Mouse (Mus musculus) embryonic fibroblast, embryonic 13.5 days (primary cell): ENCODE measurements around the gene Kmt5a. TPM values are rescaled to one million over a fixed set of nuclear protein-coding genes. Genes with fewer than 3 reads are reported as not detected.
"Not testable (repeated sequence)": the region's sequence is repeated elsewhere in the genome, so short reads cannot be mapped to it uniquely, and the experiment has no call there.

Source experiments
- H3K27ac ChIP-seq: 2 replicates; pipeline ENCODE4 v1.5.1; 2012; ENCODE audit warnings: low read length, control low read depth, inconsistent platforms; ENCODE audit not compliant: insufficient read depth
- H3K4me1 ChIP-seq: 2 replicates; pipeline ENCODE4 v1.6.1; 2011; ENCODE audit warnings: low read length; ENCODE audit not compliant: control insufficient read depth, insufficient read depth
- H3K4me3 ChIP-seq: 2 replicates; pipeline ENCODE4 v1.5.1; 2011; ENCODE audit warnings: mild to moderate bottlenecking, control low read depth, low read length; ENCODE audit not compliant: insufficient read depth
- CTCF ChIP-seq: IDR thresholded peaks from 2 replicates; pipeline ENCODE4 v1.5.1; 2011; ENCODE audit warnings: mild to moderate bottlenecking, control low read depth, low read length, moderate library complexity, borderline replicate concordance; ENCODE audit not compliant: insufficient read depth
- POLR2A ChIP-seq: IDR thresholded peaks from 2 replicates; pipeline ENCODE4 v1.6.1; 2011; ENCODE audit warnings: low read depth, mild to moderate bottlenecking, control low read depth, low read length, moderate library complexity
- polyA plus RNA-seq: library from polyadenylated mRNA; stranded (reverse); fragments of >200 nt; gene quantifications from 2 replicates; pipeline ENCODE4 v1.2.4, GENCODE M21; 2011; ENCODE audit warnings: low read depth; ENCODE audit not compliant: missing spikeins, insufficient read length

Gene Kmt5a
- polyA plus RNA-seq, 1 experiment = 94.2 TPM

DNA sequence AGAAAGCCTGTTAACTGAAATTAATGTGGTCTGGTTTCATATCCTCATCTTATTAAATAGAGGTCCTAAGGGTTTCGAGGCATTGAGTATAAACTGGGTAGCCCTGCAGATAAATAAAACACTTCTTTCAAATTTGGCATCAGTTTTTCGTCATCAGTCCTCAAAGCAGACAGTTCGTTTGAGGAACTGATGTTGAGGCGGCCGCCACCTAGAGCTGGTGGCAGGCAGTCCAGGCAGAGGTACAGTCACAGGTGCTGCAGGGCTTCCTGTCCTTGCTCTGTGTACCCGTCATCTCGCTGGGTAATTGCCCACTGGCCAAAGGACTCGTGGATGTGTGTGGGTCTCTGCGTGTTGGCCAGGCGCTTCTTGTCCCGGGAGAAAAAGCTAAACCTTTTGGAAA lies 53.7 kb downstream of the Kmt5a start:
- H3K27ac ChIP-seq = no peak overlapping the region
- H3K4me1 ChIP-seq = peaks cover 9% of the 10 kb centered on the region
- TF ChIP-seq CTCF = no peak
- H3K4me3 ChIP-seq = no peak overlapping the region

GRCm38 (mm10) chr5:124495547-124495946 lies 55.8 kb downstream of the Kmt5a start:
- Histone ChIP-seq H3K4me3 (no peak overlapping the region), H3K27ac (no peak overlapping the region), H3K4me1 (no peaks in the 10 kb centered on the region)
- TF ChIP-seq CTCF (no peak), POLR2A (no peak)

- H3K27ac ChIP-seq = no peak overlapping the region
- TF ChIP-seq POLR2A (no peak), CTCF (no peak)
- H3K4me1 ChIP-seq = no peaks in the 10 kb centered on the region
- no peak overlapping the region for H3K4me3 ChIP-seq
These were observed 57.1 kb downstream of the Kmt5a start for GRCm38 (mm10) chr5:124496614-124497514.

GRCm38 (mm10) chr5:124498221-124498876 lies 58.6 kb downstream of the Kmt5a start:
- no peaks in the 10 kb centered on the region for H3K4me1 ChIP-seq
- H3K4me3 ChIP-seq = no peak overlapping the region
- TF ChIP-seq CTCF = no peak
- no peak for TF ChIP-seq POLR2A
- H3K27ac ChIP-seq = no peak overlapping the region

DNA sequence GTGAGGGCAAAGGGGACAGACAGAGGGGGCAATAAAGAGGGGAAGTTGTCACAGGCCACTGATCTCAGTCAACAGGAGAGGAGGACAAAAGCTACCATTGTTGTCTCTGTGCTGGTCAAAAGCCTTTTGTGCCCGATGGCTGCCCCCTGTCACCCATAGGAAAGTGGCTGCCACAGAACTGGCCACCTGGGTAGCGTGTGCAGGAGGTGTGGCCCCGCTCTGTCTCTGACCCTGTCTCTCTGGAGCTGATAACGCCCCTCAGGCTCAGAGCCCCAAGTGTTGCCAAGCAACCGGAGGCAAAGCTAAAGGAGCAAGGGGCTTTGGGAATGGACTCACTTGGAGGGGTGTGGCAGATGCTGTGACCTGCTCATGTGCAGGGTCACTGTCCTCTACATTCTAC lies 59.3 kb downstream of the Kmt5a start:
- no peak overlapping the region for H3K27ac ChIP-seq
- H3K4me3 ChIP-seq = no peak overlapping the region
- TF ChIP-seq CTCF = no peak
- TF ChIP-seq POLR2A = no peak
- no peaks in the 10 kb centered on the region for H3K4me1 ChIP-seq

DNA sequence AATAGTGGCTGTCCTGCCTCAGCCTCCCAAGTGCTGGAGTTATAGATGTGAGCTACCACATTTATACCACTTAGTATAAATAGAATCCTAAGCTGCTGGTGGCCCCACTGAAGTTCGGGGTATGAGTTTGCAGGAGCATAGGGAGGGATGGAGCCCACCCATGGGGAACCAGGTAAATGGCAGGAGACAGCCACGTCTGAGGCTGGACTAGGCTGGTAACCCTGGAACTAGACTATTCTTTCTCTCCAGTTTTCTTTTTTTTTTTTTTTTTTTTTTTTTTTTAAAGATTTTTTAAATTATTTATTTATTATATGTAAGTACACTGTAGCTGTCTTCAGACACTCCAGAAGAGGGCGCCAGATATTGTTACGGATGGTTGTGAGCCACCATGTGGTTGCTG lies 60.3 kb downstream of the Kmt5a start:
- not testable (repeated sequence) for H3K27ac ChIP-seq, H3K4me3 ChIP-seq, H3K4me1 ChIP-seq

DNA sequence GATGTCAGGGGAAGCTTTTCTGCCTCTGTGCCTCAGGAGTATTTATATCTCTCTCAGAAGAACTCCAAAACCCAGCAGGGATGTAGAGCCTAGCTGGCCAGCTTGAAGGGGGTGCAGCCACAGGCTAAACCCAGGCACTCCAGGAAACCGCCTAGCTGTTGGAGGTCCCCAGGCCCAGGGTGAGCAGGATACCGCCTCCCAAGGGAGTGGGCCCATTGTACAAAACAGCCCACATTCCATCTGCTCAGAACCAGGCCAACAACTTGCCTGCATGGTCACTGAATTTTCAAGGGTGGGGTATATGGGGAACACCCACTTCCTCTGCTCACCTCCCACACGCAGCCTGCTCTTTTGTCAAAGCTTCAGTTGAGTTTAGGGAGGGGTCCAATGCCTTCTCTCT lies 60.8 kb downstream of the Kmt5a start:
- H3K4me1 ChIP-seq = no peaks in the 10 kb centered on the region
- no peak for TF ChIP-seq POLR2A
- no peak for TF ChIP-seq CTCF
- H3K4me3 ChIP-seq = no peak overlapping the region
- H3K27ac ChIP-seq = no peak overlapping the region

GRCm38 (mm10) chr5:124501541-124501940 lies 61.8 kb downstream of the Kmt5a start:
- Histone ChIP-seq H3K4me1 (peaks cover 6% of the 10 kb centered on the region), H3K4me3 (no peak overlapping the region), H3K27ac (no peak overlapping the region)
- no peak for TF ChIP-seq POLR2A
- no peak for TF ChIP-seq CTCF

DNA sequence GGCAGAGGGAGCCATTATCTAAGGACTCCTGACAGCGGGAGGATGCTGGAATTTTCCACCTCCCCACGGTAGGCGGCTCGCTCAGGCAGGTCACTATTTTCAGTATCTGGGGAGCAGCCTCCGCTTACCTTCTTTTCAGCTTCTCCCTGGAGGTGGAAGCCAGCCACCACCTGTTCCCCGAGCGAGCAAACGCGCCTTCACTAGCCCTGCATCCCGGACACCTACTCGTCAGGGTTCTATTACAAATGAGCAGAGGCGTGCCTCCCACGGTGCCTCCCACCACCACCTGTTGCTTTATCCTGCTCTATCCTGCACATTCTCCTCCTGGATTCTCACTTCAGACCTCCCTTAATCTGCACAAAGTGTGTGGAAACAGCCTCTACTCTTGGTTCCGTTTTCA lies 64.0 kb downstream of the Kmt5a start:
- Histone ChIP-seq H3K4me1 (peaks cover 16% of the 10 kb centered on the region), H3K27ac (no peak overlapping the region), H3K4me3 (no peak overlapping the region)
- TF ChIP-seq POLR2A = no peak
- TF ChIP-seq CTCF = no peak

DNA sequence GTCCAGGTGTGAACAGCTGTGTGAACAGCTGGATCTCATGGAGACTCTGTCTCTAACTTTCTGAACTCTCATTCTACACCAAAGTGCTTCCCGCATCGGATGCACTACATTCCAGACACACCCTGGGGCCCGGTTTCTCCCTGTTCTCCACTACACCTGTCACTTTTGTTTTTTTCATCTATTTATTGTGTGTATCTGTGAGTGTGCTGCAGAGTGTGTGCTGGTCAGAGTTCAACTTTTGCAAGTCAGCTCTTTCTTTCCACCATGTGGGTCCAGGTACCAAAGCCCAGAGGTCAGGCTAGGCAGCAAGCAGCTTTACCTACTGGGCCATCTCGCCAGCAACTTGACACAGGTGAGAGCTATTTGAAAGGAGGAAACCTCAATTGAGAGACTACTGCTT lies 65.5 kb downstream of the Kmt5a start:
- no peak for TF ChIP-seq POLR2A
- no peak for TF ChIP-seq CTCF
- Histone ChIP-seq H3K4me1 (peaks cover 20% of the 10 kb centered on the region), H3K27ac (no peak overlapping the region), H3K4me3 (no peak overlapping the region)
